Mouse (Mus musculus) urinary bladder, postnatal 36 days (tissue): ENCODE data around the gene Tldc1.

Source experiments
- DNase-seq, 2 experiments: peaks; one replicate each; pipeline ENCODE4 v3.0.0; 2022; ENCODE audit warnings: low spot score in 2 of 2, mixed read lengths in 1 of 2

The Tldc1 gene

DNA sequence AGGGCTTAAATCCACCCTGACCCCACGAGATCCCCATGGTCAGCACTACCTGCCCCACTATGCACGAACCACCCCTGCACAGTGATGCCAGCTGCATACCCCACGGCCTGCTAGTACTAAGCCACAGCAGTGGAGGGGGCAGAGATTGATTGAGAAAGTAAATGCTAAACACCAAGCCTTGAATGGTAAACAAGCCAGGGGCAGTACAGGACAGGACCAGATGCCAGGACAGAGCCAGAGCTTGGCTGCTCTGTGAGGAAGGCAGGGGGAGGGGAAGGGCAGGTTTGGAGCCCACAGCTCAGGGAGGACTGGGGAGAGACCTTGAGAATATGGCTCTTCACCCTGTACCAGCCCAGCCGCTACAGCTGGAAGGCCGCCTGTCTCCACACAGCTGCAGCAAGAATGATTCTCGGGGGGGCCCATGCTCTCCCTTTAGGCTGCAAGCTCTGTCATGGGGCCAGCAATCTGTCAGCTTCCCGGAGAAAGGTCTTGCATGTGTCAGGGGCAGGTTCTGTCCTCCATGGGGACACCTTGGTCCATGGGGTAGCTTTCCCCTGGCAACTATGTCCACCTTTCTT lies 1.5 kb downstream of the Tldc1 start:
- DNase-seq: no peak

DNA sequence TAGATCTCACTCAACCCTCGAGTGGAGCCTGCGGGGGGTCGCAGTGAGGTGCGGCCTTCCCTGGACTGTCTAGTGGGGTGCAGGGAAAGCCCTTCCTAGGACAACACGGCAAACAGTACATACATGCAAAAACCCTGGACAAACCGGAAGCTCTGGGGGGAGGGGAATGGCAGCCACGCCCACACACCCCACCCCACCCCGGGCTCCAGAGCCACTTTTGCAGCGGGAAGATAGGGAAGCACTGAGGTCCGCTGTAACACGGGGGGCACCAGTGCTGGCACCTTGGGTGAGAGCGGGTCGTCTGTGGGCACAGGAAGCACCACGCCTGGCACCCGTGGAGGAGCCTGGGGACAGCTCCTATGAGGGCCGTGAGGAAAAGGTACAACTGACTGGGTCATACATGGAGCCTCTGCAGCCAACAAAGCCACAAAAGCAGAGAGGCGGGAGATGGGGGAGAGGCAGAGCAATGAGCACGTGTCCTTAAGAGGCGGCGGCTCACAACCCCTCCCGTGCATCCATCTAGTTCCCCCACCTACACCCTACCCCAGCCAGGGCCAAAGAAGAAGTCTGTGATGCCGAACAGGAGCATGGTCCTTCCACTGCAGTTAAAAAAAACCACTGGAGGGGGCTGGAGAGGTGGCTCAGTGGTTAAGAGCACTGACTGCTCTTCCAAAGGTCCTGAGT lies 12.3 kb downstream of the Tldc1 start:
- no peak for DNase-seq

DNA sequence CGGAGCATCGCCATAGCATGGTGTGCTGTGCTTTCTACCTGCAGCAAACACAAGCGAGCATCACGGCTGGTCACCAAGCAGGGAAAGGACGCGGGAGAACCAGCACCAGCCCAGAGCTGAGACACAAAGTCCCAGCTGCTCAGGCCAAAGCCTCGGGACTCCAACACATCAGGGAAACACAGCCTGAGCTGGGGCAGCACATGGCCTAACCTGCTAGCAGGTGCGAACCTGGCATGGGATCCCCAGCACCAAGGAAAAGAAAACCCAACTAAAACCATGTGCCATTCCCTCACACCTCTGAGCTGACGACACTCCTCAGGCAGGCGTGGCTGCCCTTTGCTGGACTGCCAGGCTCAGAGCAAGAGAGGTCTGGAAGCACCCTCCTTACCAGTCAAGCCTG lies 12.9 kb downstream of the Tldc1 start:
- DNase-seq: no peak

DNA sequence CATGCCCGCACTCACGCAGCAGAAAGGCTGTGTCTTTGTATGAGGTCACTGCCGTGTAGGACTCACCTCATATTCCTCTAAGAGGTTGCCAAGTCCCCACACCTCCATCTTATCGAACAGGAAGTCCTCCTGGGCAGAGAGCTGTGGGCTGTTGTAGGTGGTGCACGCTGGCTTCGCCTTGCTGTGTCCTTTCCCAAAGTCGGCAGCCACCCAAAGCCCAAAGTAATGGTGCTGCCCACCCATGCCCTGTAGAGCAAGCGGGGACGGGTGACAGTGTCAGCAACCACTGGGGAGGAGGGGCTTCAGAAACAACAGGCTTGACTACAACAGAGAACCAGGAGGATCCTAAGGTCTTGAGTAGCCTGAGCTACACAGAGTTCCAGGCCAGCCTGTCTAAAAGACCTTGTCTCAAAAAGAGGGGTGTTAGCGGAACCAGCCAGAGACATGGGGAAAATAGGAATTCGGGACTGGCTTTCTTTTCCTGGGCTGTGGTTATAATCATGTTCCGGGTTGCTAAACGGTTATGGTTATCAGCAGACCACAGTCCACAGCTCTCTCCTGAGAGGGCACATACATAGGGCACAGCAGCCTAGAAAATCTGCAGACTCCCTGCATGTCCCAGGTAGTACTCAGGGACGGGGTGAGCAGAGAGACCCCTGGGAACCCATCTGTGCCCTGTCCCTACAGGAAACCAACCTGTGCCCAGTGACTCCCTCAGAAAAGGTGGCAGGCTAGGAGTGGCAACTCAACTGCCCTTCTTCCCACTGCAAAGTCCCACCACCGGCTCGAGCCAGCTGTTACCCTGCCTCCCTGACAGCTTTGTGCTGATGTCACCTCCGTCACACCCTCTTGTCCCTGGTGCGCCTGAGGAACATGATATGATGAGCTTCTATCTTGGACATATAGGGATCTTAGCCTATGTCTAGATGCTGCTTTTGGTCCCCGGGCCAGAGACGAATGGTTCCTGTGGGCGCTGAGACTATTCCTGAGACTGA lies 15.7 kb downstream of the Tldc1 start:
- no peak for DNase-seq

DNA sequence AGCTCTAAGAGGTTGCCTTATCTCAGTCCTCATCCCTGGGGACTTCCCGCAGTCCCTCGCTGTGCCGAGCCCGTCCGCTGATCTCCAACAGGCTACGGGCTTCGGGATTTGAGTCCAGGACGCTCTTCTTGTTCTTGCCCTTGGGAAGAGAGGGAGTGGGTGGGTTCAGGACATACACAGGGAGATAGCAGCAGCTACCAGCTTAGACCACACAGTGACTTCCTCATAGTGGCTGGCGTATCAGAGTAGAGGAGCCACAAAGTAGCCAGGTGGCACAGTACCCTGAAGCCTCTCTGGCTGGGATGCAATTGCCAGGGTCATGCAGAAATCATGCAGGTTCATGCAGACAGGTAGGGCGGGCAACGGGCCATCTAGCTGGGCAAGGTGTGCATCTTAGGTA lies 16.5 kb downstream of the Tldc1 start:
- DNase-seq: no peak

DNA sequence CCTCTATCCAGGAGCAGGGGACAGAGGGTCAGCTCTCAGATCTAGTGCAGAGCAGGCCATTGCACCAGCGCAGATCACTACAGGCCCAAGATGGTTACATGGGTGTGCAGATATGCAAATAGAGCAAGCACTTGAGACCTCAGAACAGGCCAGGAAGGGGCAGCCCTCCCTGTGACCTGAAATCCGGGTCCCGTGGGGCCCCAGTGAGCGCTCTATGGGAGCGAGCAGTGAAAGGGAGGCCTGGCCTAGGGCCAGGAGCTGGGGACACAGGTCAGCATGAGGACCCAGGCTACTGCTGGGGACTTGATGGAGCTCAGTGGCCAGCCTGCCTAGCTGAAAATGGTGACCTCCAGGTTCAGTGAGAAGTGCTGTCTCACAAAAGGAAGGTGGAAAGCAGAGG lies 21.7 kb downstream of the Tldc1 start:
- DNase-seq: no peak

DNA sequence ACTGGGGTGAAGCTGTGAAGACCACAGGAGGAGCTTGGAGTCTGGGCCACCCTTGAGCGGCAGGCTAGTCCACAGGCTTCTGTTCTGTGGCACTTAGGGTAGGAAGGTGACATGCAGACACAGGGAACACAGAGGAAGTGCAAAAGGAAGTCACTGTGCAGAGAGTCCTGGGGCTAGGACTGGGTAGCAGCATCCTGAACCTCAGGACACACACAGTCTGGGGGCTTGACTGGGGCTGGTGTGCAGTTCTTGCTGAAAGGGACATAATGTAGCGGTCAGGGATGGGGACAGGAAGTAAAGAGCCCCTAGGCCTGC lies 22.1 kb downstream of the Tldc1 start:
- no peak for DNase-seq

DNA sequence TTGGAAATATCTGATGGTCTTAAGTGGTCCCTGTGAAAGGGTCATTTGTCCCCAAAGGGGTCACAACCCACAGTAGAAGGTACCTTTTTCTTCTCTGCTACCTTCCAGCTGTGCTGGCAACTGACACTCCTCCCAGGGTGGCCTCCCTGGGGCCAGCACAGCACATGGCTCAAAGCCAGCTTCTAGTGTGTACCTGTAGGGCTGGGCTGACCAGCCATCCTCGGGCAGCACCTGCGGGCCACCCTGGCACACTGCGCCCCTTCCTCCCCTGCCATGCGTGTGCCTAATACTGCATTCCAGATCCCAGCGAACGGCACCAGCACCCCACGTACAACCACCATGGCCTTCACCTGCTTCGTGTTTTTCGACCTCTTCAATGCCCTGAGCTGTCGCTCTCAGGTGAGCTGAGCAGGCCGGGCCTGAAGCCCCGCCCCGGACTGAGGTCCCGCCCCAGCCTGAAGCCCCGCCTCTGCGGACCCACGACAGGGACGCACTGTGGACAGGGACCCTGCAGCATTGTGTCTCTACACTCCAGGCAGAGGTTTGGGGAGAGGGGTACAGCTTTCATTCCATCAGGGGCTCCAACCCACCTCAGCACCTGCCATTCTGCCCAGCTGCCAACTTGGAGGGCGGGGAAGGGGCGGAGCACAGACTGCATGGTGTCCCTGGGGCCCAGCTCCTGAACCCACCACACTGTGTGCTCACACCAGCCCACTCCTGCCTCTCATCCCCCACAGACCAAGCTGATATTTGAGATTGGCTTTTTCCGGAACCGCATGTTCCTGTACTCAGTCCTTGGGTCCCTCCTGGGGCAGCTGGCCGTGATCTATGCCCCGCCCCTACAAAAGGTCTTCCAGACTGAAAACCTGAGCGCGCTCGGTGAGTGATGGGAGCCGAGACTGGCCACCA lies 22.7 kb downstream of the Tldc1 start:
- no peak for DNase-seq

DNA sequence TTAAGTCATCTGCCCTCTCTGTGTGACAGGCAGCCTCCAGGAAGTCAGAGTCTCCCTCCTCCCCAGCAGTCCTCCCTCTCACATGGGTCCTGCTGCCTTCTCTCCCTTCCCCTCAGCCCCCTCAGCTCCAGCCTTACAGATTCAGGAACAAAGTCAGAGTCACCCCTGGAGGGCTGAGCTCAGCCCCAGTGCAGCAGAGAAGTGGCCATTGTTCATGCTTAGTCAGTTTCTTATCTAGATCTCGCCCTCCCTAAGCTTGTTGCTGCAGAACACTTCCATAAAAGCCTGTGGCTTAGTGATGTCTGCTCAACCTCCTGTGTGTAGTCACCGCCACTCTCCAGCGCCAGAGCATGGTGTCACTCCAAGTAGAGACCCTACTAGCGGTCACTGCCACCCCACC lies 33.6 kb downstream of the Tldc1 start:
- DNase-seq: peak in 1 of 2 experiments; percentile 6

DNA sequence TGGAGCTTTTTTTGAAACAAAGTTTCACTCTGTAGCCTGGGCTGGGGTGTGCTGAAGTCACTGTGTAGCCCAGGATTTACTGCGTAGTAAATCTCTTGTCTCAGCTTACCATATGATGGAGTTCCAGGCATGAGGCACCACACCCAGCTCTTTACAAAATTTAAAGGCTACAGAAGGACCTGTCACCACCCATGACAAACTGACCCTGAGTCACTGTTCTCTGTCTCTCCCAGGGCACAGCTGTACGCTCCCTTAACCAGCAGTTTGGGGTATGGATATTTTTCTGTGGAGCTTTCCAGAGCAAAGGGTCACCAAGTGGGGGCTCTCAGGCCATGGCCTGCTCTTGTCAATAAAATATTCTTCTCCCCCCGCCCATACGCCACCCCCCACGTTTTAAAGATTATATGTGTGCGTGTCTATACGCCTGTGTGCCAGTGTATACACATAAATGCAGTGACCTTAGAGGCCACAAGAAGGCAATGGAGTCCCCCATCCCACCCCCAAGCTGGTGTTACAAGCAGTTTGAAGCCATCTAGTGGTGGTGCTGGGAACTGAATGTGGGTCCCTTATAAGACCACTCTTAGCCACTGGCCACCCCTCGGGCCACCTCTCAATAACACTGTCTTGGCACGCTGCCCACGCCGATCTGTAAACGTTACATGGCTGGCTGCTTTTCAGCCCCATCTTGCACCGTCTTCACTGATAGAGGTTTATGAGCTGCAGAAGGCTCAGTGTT lies 34.8 kb downstream of the Tldc1 start:
- peak in 1 of 2 experiments; percentile 15 for DNase-seq

DNA sequence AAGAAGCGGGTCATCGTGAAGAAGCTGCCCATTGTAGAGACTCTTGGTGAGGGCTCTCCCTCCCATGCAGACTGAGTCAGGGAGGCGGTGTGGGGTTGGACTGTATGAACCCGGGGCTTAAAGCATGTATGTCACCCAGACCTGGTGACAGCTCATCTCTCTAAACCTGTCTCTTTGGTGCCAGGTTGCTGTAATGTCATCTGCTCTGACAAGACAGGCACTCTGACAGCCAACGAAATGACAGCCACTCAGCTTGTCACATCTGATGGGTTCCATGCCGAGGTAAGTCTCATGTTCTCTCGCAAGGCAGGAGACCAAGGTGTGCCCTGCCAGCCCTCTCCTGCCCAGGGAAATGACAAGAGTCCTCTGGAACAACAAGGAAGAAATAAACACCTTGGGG lies 35.8 kb downstream of the Tldc1 start:
- DNase-seq: no peak

DNA sequence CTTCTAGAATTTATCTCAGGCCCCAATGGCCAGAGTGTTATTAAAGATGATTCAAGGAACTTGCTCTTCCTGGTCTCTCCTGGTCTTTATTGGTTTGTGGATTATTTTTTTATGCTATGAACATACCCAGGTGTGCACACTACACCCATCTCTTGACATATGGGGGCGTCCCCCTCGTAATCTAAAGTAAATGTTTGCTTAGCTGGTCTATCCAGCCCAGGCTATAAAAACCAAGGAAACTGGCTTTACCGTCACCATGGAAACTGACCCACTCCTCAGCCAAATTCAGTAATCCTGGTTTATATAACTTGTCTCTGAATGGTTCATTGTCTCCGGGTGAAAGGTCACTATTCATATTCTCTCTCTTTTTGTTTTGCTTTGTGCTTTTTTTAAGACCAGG lies 37.6 kb downstream of the Tldc1 start:
- no peak for DNase-seq

DNA sequence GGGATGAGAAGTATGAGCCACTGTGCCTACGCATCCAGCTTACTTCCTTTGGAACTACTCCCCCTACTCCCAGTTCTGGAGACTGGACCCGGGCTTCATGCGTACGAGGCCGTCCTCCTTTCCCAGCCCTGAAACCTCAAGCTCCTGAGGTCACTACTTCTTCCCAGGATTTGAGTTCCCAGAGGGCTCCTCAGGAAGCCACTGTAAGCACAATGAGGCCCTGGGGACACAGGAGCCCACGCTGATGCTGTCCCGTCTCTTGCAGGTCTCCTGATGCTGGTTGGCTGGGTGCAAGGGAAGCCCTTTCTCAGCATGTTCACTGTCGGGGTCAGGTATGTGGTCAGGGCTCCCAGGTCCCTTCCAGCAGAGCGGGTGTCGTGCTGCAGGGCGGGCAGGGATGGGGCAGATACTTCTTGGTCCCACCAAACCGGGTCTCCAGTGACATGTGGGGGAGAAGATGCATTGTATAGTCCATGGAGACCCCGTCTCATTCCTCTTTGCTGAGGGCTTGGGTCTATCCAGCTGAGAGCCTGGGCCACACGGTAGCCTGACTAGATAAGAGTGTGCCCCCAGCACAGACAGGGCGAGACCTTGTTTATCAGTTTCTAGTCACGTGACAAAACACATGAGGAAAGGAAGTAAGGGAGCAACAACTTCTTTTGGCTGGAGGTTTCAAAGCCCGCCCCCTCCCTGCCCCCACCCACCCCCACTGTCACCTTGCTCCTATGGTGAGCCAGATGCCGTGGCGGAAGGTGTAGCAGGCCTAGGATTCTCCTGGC lies 39.9 kb downstream of the Tldc1 start:
- DNase-seq: no peak

DNA sequence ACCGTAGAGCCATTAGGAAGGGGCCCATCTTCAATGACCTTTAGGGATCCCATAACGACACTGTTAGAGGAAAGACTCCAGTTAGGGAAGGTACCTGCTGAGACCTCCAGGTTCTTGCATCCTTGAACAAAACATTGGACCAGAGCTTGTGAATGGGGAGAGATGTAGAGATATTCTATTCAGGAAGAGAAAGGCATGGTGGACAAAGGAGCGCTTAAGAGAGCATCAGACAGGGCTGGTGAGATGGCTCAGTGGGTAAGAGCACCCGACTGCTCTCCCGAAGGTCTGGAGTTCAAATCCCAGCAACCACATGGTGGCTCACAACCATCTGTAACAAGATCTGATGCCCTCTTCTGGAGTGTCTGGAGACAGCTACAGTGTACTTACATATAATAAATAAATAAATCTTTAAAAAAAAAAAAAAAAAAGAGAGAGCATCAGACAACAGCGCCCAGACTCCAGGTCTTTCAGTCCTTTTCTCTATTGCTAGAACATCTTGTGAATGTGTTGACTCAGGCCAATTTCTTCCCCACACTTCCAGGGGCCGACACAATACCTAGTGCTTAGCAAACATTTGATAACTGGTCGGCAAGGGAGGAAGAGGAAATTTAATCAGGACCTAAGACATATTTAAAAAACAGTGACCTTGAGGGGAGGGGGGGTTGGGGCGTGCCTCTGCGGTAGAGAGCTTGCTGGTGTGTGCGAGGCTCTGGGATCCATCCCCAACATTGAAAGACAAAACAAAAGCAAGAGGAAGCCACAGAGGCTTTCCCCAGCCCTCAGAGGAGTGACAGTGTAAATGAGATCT lies 40.9 kb downstream of the Tldc1 start:
- DNase-seq: no peak

DNA sequence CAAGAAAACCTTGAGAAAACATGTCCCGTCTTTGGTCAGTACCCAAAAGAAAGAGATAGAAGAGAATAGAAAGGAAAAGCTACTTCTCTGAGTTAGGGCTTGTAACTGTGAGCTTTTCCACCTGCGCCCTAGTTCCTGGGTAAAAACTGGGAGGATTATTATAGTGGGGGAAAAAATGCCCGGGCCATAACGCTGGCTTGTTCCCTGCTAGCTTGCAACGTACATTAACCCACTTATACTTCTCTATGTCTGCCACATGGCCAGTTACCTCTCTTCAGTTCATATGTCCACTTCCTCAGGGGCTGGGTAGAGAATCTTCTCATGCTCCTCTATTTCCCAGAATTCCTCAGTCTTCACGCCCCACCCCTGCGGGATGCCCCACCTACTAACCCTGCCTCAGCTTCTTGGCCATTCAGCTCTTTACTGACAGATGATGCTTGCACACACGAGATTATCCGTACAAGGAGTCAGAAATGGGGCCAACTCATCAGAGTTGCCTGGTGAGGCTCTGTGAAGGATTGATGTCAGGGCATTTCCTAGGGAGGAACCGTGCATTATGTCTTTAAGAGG lies 41.8 kb downstream of the Tldc1 start:
- DNase-seq: no peak

DNA sequence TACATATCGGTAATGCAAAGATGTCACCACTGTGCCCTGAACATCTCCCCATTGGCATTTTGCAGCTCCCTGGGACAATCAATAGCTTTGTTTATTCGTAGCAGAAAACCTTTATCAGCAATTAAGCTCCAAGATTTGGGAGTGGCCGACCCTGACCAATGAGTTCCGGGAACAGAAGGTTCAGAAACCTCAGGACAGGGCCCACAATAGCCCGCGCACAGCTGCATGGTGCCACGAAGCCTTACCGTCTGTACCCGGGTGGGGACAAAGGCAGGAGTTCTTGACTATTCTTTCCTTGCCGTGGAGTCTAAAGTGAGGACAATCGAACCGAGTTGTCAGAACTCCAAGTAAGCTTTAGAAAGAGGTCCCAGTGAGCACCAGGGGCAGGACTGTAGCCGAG lies 46.1 kb downstream of the Tldc1 start:
- no peak for DNase-seq

DNA sequence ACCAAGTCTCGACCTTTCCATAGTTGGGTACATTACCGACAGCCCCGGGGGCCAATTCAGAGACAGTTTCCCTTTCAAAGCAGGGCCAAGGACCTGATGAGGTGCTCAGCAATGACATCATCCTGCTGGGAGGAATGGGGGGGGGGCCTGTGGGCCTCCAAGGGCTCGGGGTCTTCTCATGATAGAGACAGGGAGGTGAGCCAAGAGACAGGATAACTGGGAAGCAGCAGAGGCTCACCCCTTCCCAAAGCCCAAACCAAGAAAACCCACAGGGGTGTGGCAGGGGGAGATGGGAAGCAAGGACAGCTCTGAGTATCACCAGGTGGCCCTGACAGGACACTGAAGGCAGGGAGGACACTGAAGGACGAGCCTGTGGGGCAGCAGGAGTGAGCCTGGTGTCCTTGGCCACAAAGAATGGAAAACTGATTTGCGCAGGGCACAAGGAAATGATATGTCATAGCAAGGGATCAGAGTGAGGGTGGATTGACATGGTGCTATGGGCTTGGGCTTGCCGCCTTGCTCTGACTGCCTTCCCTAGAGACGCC lies 49.8 kb downstream of the Tldc1 start:
- DNase-seq: no peak

DNA sequence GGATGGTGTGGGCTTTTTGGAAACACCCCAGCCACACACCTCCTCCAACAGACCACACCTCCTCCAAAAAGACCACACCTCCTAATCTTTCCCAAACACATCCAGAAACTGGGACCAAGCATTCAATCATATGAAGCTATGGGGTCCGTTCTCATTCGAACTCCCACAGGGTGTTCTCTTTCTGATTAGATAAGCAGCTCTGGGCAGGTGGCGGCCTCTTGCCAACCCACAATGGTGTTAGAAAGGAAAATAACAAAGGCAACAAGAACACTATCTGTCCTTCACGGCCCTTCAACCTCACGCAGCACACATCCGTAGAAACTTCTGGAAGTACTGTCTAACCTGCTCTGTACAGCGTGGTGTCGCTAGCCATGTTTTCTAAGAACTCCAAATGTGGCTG lies 51.1 kb downstream of the Tldc1 start:
- no peak for DNase-seq

DNA sequence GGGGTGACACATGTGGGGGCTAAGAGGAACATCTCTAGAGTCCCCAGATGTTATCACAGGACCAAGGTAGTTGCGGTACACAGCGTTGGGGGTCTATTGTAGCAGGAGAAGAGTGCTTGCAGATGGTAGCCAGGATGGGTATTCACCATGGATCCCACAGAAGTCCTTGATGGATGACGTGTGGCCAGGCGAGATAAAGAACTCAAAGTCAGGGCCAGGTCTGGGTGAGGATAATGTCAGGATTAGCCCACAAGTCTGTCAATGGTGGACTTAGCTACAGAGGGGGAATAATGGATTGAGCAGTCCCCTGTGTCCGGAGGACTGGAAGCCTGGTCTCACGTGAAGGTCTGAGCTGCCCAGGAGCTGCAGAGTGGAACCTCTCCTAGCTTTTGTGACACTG lies 53.6 kb downstream of the Tldc1 start:
- no peak for DNase-seq
